Mouse (Mus musculus) lung, adult 18-20 months (tissue): Measurements from ENCODE around the gene Rab3b.
A peak's percentile ranks its signal among the peaks of the same experiment; 100 is the strongest.

Source experiments
- DNase-seq, 2 experiments: peaks; one replicate each; pipeline ENCODE4 v3.0.0; 2022; ENCODE audit warnings: mixed read lengths in 2 of 2

Rab3b gene

DNA sequence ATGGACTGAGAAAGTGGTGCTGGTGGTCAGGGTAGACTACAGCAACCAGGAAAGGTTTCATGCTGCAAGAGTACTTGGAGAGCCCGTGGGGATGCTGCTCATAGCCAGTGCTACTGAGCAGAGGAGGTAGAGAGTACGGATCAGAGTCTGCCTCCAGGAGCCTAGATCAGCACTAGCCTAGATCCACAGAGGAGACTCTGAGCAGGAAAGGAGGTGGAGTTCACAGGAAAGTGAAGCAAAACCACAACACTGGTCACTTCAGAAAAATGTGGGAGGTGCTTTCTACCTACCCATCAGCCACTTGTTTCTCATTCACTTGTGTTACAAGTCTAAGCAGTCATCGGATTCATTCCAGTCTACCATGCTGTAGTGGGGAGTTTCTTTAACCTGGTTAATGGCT is 80.8 kb downstream of the Rab3b start:
- no peak for DNase-seq

- DNase-seq, result no peak
These were observed 82.0 kb downstream of the Rab3b start for GRCm38 (mm10) chr4:108960619-108961460.

DNA sequence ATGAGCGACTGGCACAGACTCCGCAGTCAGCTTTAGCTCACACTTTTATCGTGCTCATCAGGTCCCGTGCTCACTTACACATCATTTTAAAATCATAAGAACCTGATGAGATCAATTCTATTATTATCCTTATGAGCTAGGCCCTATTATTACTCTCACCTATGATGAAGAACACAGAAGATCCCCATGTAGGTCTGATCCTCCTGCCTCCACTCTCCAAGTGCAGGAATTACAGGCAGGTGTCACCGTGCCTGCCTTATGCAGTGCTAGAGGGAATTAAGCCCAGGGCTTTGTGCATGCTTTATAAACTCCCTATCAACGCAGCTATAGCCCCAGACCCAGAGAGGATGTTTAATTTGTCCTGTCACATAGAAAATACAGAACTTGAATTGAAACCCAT is 84.2 kb downstream of the Rab3b start:
- no peak for DNase-seq

DNA sequence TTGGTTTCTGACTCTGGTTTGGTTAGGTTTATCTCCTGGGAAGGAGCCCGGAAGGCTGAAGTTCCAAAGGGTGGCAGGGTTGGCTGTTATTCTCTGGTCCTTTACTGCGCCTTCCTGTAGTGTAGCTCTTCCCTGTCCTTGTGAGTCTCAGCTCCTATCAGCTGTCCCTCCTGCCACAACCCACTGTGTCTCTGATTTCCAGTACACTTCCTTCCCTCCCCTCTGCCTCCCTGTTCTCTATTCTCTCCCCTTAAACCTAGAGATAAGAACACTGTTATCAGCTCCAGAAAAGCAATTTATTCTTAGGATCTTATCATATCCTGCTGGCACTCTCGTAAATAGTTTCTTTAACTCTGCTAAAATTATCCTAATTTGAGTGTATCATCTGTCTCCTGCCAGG is 90.7 kb downstream of the Rab3b start:
- DNase-seq, result no peak

GRCm38 (mm10) chr4:108971054-108971453 is 92.2 kb downstream of the Rab3b start:
- DNase-seq, result no peak

DNA sequence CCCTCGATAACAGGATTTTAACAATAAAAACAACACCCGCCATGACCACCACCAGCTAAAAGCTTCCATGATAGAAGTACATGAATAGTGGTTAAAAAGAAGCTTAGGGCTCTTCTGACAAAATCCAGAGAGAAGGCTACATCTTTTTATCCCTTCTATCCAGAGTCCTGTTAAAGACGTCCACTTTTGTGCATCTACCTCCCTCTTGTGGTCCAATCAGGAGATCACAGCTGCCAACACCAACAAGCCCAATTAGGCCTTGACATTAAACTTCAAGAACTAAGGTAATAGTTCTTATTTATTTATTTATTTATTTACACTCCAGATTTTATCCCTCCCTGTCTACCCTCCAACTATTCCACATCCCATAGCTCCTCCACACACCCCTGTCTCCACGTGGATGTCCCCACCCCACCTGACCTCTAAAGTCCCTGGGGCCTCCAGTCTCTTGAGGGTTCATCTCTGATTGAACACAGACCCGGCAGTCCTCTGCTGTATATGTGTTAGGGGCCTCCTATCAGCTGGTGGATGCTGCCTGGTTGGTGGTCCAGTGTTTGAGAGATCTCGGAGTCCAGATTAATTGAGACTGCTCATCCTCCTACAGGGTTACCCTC is 97.7 kb downstream of the Rab3b start:
- DNase-seq, result peak; percentile 15 to 43

DNA sequence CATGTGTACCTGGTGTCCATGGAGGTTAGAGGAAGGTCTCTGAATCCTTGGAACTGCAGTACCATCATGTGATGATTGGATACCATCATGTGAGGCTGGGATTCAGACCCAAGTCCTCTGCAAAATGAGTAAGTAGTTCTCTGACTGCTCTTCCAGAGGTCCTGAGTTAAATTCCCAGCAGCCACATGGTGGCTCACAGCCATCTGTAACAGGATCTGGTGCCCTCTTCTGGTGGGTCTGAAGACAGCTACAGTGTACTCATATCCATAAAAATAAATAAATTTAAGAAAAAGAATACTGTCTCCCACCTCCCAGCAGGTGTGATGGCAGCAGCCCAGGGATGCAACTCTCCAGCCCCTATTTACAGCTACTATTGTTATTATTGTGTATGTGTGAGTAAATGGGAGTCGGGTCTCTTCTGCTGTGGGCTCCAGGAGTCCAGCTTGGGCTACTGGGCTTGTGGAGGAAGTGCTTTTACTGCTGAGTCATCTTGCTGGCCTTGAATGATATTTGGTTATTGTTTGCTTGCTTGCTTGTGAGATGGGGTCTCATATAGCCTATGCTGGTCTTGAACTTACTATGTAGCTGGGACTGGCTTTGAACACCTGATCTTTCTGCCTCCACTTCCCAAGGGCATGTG is 108.1 kb downstream of the Rab3b start:
- DNase-seq, result no peak

DNA sequence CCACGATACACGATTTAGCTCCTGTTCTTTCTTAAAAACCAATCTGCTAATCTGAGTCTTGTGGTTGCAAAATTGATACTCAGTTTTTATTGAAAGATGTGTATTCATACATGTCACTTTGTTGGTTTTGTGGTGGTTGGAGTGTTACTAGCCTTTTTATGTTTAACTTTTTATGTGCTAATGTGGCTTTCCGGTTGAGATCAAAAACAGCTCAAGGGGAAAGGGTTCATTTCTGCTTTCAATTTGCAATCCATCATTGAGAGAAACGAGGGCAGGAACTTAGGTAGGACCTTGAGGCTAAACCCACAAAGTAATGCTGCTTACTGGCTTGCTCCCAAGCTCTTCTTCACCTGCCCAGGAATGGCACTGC is 108.6 kb downstream of the Rab3b start:
- DNase-seq, result no peak

GRCm38 (mm10) chr4:108989430-108989829 is 110.6 kb downstream of the Rab3b start:
- DNase-seq, result no peak

GRCm38 (mm10) chr4:108990032-108990431 is 111.2 kb downstream of the Rab3b start:
- DNase-seq, result no peak

GRCm38 (mm10) chr4:108990571-108990970 is 111.7 kb downstream of the Rab3b start:
- DNase-seq, result no peak

- no peak for DNase-seq
These were observed 112.9 kb downstream of the Rab3b start for GRCm38 (mm10) chr4:108991811-108992210.
